Comparison of ENCODE assay signal across 14 mouse cellular contexts in genomic region chr5:127324645-127325044, GRCm38 (mm10).
DNase-seq lines count a peak whose midpoint lies in the region; ATAC-seq and TF ChIP-seq lines count a peak whose summit lies in the region.
"Had no signal": no experiment of that assay in that cellular context is flagged by ENCODE, and none has a peak within 500 bp of the region (broad histone marks: within the 10 kb centered on the region; RNA-seq: fewer than 3 reads in every experiment).

No protein-coding gene starts in this region.

- 43% methylated on average over 2 of the region's 2 CpGs for WGBS in forebrain, embryonic 10.5 days
- 39% methylated on average over 2 of the region's 2 CpGs for WGBS in forebrain, postnatal 0 days
- 50% methylated on average over 2 of the region's 2 CpGs for WGBS in midbrain, embryonic 10.5 days
- 33% methylated on average over 2 of the region's 2 CpGs for WGBS in midbrain, embryonic 15.5 days
- WGBS in limb, embryonic 10.5 days, result 27% methylated on average over 2 of the region's 2 CpGs

- peak overlapping the region; percentile 89 for H3K27ac ChIP-seq in forebrain, embryonic 10.5 days
- H3K27ac ChIP-seq in forebrain, postnatal 0 days (ENCODE audit: low read depth, low read length), result no peak overlapping the region
- peak overlapping the region; percentile 92 for H3K27ac ChIP-seq in midbrain, embryonic 10.5 days (replicated peaks)
- no peak overlapping the region for H3K27ac ChIP-seq in midbrain, embryonic 15.5 days
- peak overlapping the region; percentile 91 for H3K27ac ChIP-seq in limb, embryonic 10.5 days
- H3K27ac ChIP-seq: gastrocnemius, adult 2 months; kidney, postnatal 0 days; left cerebral cortex, adult 2 months had no signal

- H3K4me2 ChIP-seq in forebrain, postnatal 0 days (ENCODE audit: low read depth), result no peak overlapping the region
- H3K4me2 ChIP-seq in midbrain, embryonic 15.5 days, result no peak overlapping the region

- ATAC-seq in forebrain, postnatal 0 days, result no peak
- ATAC-seq in midbrain, embryonic 15.5 days (replicated peaks), result no peak
- no peak for ATAC-seq in erythroid progenitor cell, adult 5-6 weeks (replicated peaks; ENCODE audit: low FRiP score, poor library complexity, severe bottlenecking)
- ATAC-seq: lung, postnatal 0 days had no signal

- H3K36me3 ChIP-seq in forebrain, embryonic 10.5 days (replicated peaks), result peaks cover 2% of the 10 kb centered on the region; the same call in 1 of the 2 replicates
- no peaks in the 10 kb centered on the region for H3K36me3 ChIP-seq in forebrain, postnatal 0 days (ENCODE audit: insufficient read depth)
- no peaks in the 10 kb centered on the region for H3K36me3 ChIP-seq in midbrain, embryonic 10.5 days
- H3K36me3 ChIP-seq in midbrain, embryonic 15.5 days (replicated peaks), result no peaks in the 10 kb centered on the region
- 0 out of 2 replicates have a peak, but pooled peaks cover 3% of the 10 kb centered on the region for H3K36me3 ChIP-seq in limb, embryonic 10.5 days
- H3K36me3 ChIP-seq: G1E had no signal

- H3K4me1 ChIP-seq in forebrain, embryonic 10.5 days, result peaks cover 62% of the 10 kb centered on the region
- H3K4me1 ChIP-seq in forebrain, postnatal 0 days (ENCODE audit: insufficient read depth), result peaks cover 9% of the 10 kb centered on the region; the same call in 1 of the 2 replicates
- H3K4me1 ChIP-seq in midbrain, embryonic 10.5 days, result peaks cover 60% of the 10 kb centered on the region
- peaks cover 20% of the 10 kb centered on the region for H3K4me1 ChIP-seq in midbrain, embryonic 15.5 days
- peaks cover 66% of the 10 kb centered on the region for H3K4me1 ChIP-seq in limb, embryonic 10.5 days

- H3K9ac ChIP-seq in forebrain, postnatal 0 days, result no peak overlapping the region
- H3K9ac ChIP-seq in midbrain, embryonic 15.5 days, result no peak overlapping the region

- H3K4me3 ChIP-seq in forebrain, embryonic 10.5 days, result peak overlapping the region; percentile 36
- H3K4me3 ChIP-seq in forebrain, postnatal 0 days (ENCODE audit: low read depth, low read length), result no peak overlapping the region
- H3K4me3 ChIP-seq in midbrain, embryonic 10.5 days, result peak overlapping the region; percentile 42
- H3K4me3 ChIP-seq in midbrain, embryonic 15.5 days, result no peak overlapping the region
- H3K4me3 ChIP-seq in limb, embryonic 10.5 days, result peak overlapping the region; percentile 31
- H3K4me3 ChIP-seq: gastrocnemius, adult 2 months; left cerebral cortex, adult 2 months had no signal

- H3K9me3 ChIP-seq in forebrain, embryonic 10.5 days, result no peaks in the 10 kb centered on the region
- H3K9me3 ChIP-seq in forebrain, postnatal 0 days (ENCODE audit: low read length), result no peaks in the 10 kb centered on the region
- H3K9me3 ChIP-seq in midbrain, embryonic 10.5 days (replicated peaks), result no peaks in the 10 kb centered on the region
- no peaks in the 10 kb centered on the region for H3K9me3 ChIP-seq in midbrain, embryonic 15.5 days
- no peaks in the 10 kb centered on the region for H3K9me3 ChIP-seq in limb, embryonic 10.5 days (replicated peaks)

- no peak for TF ChIP-seq CTCF in forebrain, postnatal 0 days (IDR thresholded peaks at IDR 0.05; ENCODE audit: low read depth)

- no peak for DNase-seq in forebrain, embryonic 10.5 days (ENCODE audit: extremely low spot score, low spot score)
- no peak for DNase-seq in forebrain, postnatal 0 days
- peak; percentile 47 for DNase-seq in midbrain, embryonic 10.5 days (ENCODE audit: low spot score)
- peak; percentile 63 for DNase-seq in limb, embryonic 10.5 days (ENCODE audit: low spot score)
- no peak for DNase-seq in ovary, postnatal 10 days (ENCODE audit: low spot score)
- no peak for DNase-seq in testis, postnatal 10 days (ENCODE audit: low spot score)
- DNase-seq: gastrocnemius, adult 2 months; thymus, adult 18-20 months had no signal

- H3K27me3 ChIP-seq in forebrain, embryonic 10.5 days (ENCODE audit: poor library complexity, severe bottlenecking), result peaks cover 3% of the 10 kb centered on the region; the same call in 1 of the 2 replicates
- H3K27me3 ChIP-seq in forebrain, postnatal 0 days (ENCODE audit: insufficient read depth, low read length), result no peaks in the 10 kb centered on the region
- H3K27me3 ChIP-seq in midbrain, embryonic 10.5 days (ENCODE audit: low read depth, poor library complexity, severe bottlenecking), result no peaks in the 10 kb centered on the region
- H3K27me3 ChIP-seq in midbrain, embryonic 15.5 days (replicated peaks), result no peaks in the 10 kb centered on the region
- no peaks in the 10 kb centered on the region for H3K27me3 ChIP-seq in limb, embryonic 10.5 days (ENCODE audit: low read depth, poor library complexity, severe bottlenecking)

Comparison
In these comparisons a context has a peak if more than half of its experiments do, and no peak if none do; other contexts are left out.
1. H3K27ac ChIP-seq: peak in forebrain, embryonic 10.5 days (single experiment), midbrain, embryonic 10.5 days (single experiment) and limb, embryonic 10.5 days (single experiment); none in forebrain, postnatal 0 days (single experiment) and midbrain, embryonic 15.5 days (single experiment).
2. H3K4me3 ChIP-seq: peak in forebrain, embryonic 10.5 days (single experiment), midbrain, embryonic 10.5 days (single experiment) and limb, embryonic 10.5 days (single experiment); none in forebrain, postnatal 0 days (single experiment) and midbrain, embryonic 15.5 days (single experiment).
3. DNase-seq: peak in midbrain, embryonic 10.5 days (single experiment) and limb, embryonic 10.5 days (single experiment); none in forebrain, embryonic 10.5 days (single experiment), forebrain, postnatal 0 days (single experiment), ovary, postnatal 10 days (single experiment) and testis, postnatal 10 days (single experiment).